Mouse (Mus musculus): ENCODE data around the gene Ghsr.

DNA sequence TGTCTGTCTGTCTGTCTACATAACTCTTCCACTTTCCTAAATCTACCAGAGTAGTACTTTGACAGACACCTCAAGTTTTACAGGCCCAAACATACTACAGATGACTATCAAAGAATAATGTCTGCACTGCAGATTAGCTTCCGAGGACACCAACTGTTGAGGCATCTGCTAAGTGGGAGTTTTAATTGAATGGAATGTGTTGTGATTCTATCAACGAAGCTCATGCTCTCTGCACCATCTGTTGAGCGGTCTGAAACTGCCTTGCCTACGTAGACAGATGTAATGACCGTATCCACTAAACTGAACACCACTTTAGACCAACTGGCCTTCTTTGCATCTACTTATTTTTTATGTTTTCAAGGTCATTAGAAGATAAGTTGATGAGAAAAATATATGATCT, 22.7 kb upstream of the Ghsr start:
- no peak for TF ChIP-seq CTCF (IDR thresholded peaks at IDR 0.05; ENCODE audit: low read depth, low read length)
- no peak for TF ChIP-seq POLR2A (IDR thresholded peaks at IDR 0.05; ENCODE audit: extremely low read depth, insufficient read depth, low read length)

All from liver, adult 2 months (tissue).